Mouse (Mus musculus): ENCODE data around the gene Alpl. TPM values are rescaled to one million over a fixed set of nuclear protein-coding genes. Genes with fewer than 3 reads are reported as not detected.

Gene Alpl
- polyA plus RNA-seq, 1 experiment = not detected

- WGBS = 40% methylated on average over 21 of the region's 21 CpGs
- TF ChIP-seq CTCF (IDR thresholded peaks at IDR 0.05; ENCODE audit: insufficient read depth, low read depth, low read length) (no peak), POLR2A (IDR thresholded peaks at IDR 0.05; ENCODE audit: insufficient read depth, low read depth, low read length) (no peak)
- Histone ChIP-seq H3K4me1 (ENCODE audit: control insufficient read depth, insufficient read depth, low read length) (peaks cover 49% of the 10 kb centered on the region), H3K4me3 (ENCODE audit: insufficient read depth, low read depth, low read length) (no peak overlapping the region), H3K27ac (ENCODE audit: insufficient read depth, low read depth, low read length) (no peak overlapping the region)
Observed at GRCm38 (mm10) chr4:137699264-137700211, 96.6 kb downstream of the Alpl start.

- Histone ChIP-seq H3K27ac (ENCODE audit: insufficient read depth, low read depth, low read length) (no peak overlapping the region), H3K4me1 (ENCODE audit: control insufficient read depth, insufficient read depth, low read length) (peaks cover 47% of the 10 kb centered on the region), H3K4me3 (ENCODE audit: insufficient read depth, low read depth, low read length) (no peak overlapping the region)
- 75% methylated on average over 7 of the region's 7 CpGs for WGBS
- TF ChIP-seq POLR2A (IDR thresholded peaks at IDR 0.05; ENCODE audit: insufficient read depth, low read depth, low read length) (no peak), CTCF (IDR thresholded peaks at IDR 0.05; ENCODE audit: insufficient read depth, low read depth, low read length) (no peak)
Observed at GRCm38 (mm10) chr4:137698076-137698985, 97.9 kb downstream of the Alpl start.

- no peak overlapping the region for H3K4me3 ChIP-seq (ENCODE audit: insufficient read depth, low read depth, low read length)
- TF ChIP-seq CTCF (IDR thresholded peaks at IDR 0.05; ENCODE audit: insufficient read depth, low read depth, low read length) = no peak
- no peak for TF ChIP-seq POLR2A (IDR thresholded peaks at IDR 0.05; ENCODE audit: insufficient read depth, low read depth, low read length)
- H3K4me1 ChIP-seq (ENCODE audit: control insufficient read depth, insufficient read depth, low read length) = peaks cover 49% of the 10 kb centered on the region
- WGBS = 78% methylated on average over 13 of the region's 13 CpGs
- no peak overlapping the region for H3K27ac ChIP-seq (ENCODE audit: insufficient read depth, low read depth, low read length)
Observed at GRCm38 (mm10) chr4:137697156-137697885, 98.9 kb downstream of the Alpl start.

- Histone ChIP-seq H3K4me3 (ENCODE audit: insufficient read depth, low read depth, low read length) (no peak overlapping the region), H3K27ac (ENCODE audit: insufficient read depth, low read depth, low read length) (no peak overlapping the region), H3K4me1 (ENCODE audit: control insufficient read depth, insufficient read depth, low read length) (peaks cover 51% of the 10 kb centered on the region)
- TF ChIP-seq CTCF (IDR thresholded peaks at IDR 0.05; ENCODE audit: insufficient read depth, low read depth, low read length) = no peak
- TF ChIP-seq POLR2A (IDR thresholded peaks at IDR 0.05; ENCODE audit: insufficient read depth, low read depth, low read length) = no peak
- WGBS = 15% methylated on average over 4 of the region's 4 CpGs
Observed at GRCm38 (mm10) chr4:137695900-137696299, 100.3 kb downstream of the Alpl start.

- TF ChIP-seq CTCF (IDR thresholded peaks at IDR 0.05; ENCODE audit: insufficient read depth, low read depth, low read length) (no peak), POLR2A (IDR thresholded peaks at IDR 0.05; ENCODE audit: insufficient read depth, low read depth, low read length) (no peak)
- H3K27ac ChIP-seq (ENCODE audit: insufficient read depth, low read depth, low read length) = no peak overlapping the region
- peaks cover 46% of the 10 kb centered on the region for H3K4me1 ChIP-seq (ENCODE audit: control insufficient read depth, insufficient read depth, low read length)
- WGBS = 86% methylated on average over 8 of the region's 8 CpGs
- H3K4me3 ChIP-seq (ENCODE audit: insufficient read depth, low read depth, low read length) = no peak overlapping the region
Observed at GRCm38 (mm10) chr4:137695300-137695699, 100.9 kb downstream of the Alpl start.

GRCm38 (mm10) chr4:137692107-137692902, 103.9 kb downstream of the Alpl start:
- Histone ChIP-seq H3K4me3 (ENCODE audit: insufficient read depth, low read depth, low read length) (no peak overlapping the region), H3K4me1 (ENCODE audit: control insufficient read depth, insufficient read depth, low read length) (peaks cover 25% of the 10 kb centered on the region), H3K27ac (ENCODE audit: insufficient read depth, low read depth, low read length) (no peak overlapping the region)
- WGBS = 55% methylated on average over 10 of the region's 10 CpGs
- TF ChIP-seq CTCF (IDR thresholded peaks at IDR 0.05; ENCODE audit: insufficient read depth, low read depth, low read length) (no peak), POLR2A (IDR thresholded peaks at IDR 0.05; ENCODE audit: insufficient read depth, low read depth, low read length) (no peak)

Other genes starting within 250 kb of the Alpl start
- gene Ldlrad2, start 221.8 kb downstream of the Alpl start, polyA plus RNA-seq (2012; ENCODE audit: insufficient read depth, insufficient read length, low replicate concordance, missing spikeins) = not detected in 2 replicates
- gene Usp48, start 202.6 kb downstream of the Alpl start, polyA plus RNA-seq (2012; ENCODE audit: insufficient read depth, insufficient read length, low replicate concordance, missing spikeins) = 198 TPM in 1 of 2 replicates, not detected in the other
- not detected in 2 replicates for gene Rap1gap, start 131.7 kb downstream of the Alpl start, polyA plus RNA-seq (2012; ENCODE audit: insufficient read depth, insufficient read length, low replicate concordance, missing spikeins)
- not detected in 2 replicates for gene Ece1, start 65.9 kb upstream of the Alpl start, polyA plus RNA-seq (2012; ENCODE audit: insufficient read depth, insufficient read length, low replicate concordance, missing spikeins)
- 382 TPM in 1 of 2 replicates, not detected in the other for gene Eif4g3, start 196.6 kb upstream of the Alpl start, polyA plus RNA-seq (2012; ENCODE audit: insufficient read depth, insufficient read length, low replicate concordance, missing spikeins)